Mouse (Mus musculus) heart, embryonic 11.5 days (tissue): Measurements from ENCODE around the gene Etfdh. TPM values are rescaled to one million over a fixed set of nuclear protein-coding genes. Genes with fewer than 3 reads are reported as not detected.

Experiments used
- ATAC-seq: fragments of 200-750 bp; cut with Nextera tagmentation; replicated peaks from 2 replicates; pipeline ENCODE4 v1.8.0; 2017; ENCODE audit warnings: moderate library complexity; ENCODE audit not compliant: insufficient number of reproducible peaks, low FRiP score, low TSS enrichment
- H3K27ac ChIP-seq: fragments of 300-500 bp; sonication (generic); 2 replicates; pipeline ENCODE4 v1.5.1; 2014; ENCODE audit warnings: mild to moderate bottlenecking, low read depth, low read length
- H3K27me3 ChIP-seq: fragments of 300-500 bp; sonication (generic); 2 replicates; pipeline ENCODE4 v1.6.1; 2014; ENCODE audit warnings: mild to moderate bottlenecking, low read length, mixed read lengths; ENCODE audit not compliant: control insufficient read depth, insufficient read depth
- H3K36me3 ChIP-seq: fragments of 300-500 bp; sonication (generic); 2 replicates; pipeline ENCODE4 v1.6.1; 2014; ENCODE audit warnings: mild to moderate bottlenecking, low read length, moderate library complexity, mixed read lengths; ENCODE audit not compliant: control insufficient read depth, insufficient read depth
- H3K4me1 ChIP-seq: fragments of 300-500 bp; sonication (generic); 2 replicates; pipeline ENCODE4 v1.6.1; 2014; ENCODE audit warnings: low read length; ENCODE audit not compliant: control insufficient read depth, insufficient read depth
- H3K4me2 ChIP-seq: fragments of 300-500 bp; sonication (generic); 2 replicates; pipeline ENCODE4 v1.6.1; 2014; ENCODE audit warnings: mild to moderate bottlenecking, moderate library complexity
- H3K4me3 ChIP-seq: fragments of 300-500 bp; sonication (generic); 2 replicates; pipeline ENCODE4 v1.5.1; 2014; ENCODE audit warnings: low read depth, low read length
- H3K9ac ChIP-seq: fragments of 300-500 bp; sonication (generic); 2 replicates; pipeline ENCODE4 v1.6.1; 2014; ENCODE audit warnings: mild to moderate bottlenecking, low read depth, low read length, moderate library complexity
- H3K9me3 ChIP-seq: fragments of 300-500 bp; sonication (generic); replicated peaks from 2 replicates; pipeline ENCODE4 v1.6.1; 2016; ENCODE audit warnings: low read length; ENCODE audit not compliant: control insufficient read depth
- WGBS: fragments of 180-500 bp; shearing (Covaris S2); extraction: QIAGEN DNeasy Blood & Tissue Kit; methylation state at CpG from one replicate; pipeline ENCODE4 v1.1.7; 2014; ENCODE audit not compliant: insufficient replicate concordance; 5-methylcytosine and 5-hydroxymethylcytosine counted together
- polyA plus RNA-seq: library from polyadenylated mRNA; unstranded; fragments of >200 nt; fragmentation: Nextera tagmentation; extraction: Ambion mirVana; gene quantifications from 2 replicates; pipeline ENCODE4 v1.2.1, GENCODE M21; 2014

Gene Etfdh
- polyA plus RNA-seq, 1 experiment from 2014 or later = 124 TPM

DNA sequence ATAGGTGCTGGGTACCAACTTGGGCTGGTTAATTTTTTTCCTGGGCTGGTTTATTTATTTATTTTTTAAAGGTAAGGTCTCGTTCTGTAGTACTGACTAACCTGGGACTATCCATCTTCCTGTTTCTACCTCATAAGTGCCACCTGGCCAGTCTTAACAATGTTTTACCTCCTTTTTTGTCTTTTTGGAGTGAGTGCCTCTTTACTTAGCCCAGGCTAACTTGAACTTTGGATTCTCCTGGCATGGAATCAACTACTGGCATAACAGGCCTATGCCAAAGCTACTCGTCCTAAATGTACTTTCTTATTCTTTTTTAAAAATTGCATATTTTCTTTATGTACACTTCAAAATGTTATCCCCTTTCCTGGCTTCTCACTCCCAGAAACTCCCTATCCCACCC lies 39.6 kb downstream of the Etfdh start:
- ATAC-seq = no peak
- 75% methylated on average over 2 of the region's 2 CpGs for WGBS
- Histone ChIP-seq H3K27me3 (no peaks in the 10 kb centered on the region), H3K36me3 (peaks cover 5% of the 10 kb centered on the region; the same call in 1 of the 2 replicates), H3K9me3 (no peaks in the 10 kb centered on the region), H3K4me2 (no peak overlapping the region), H3K27ac (no peak overlapping the region), H3K4me1 (peaks cover 9% of the 10 kb centered on the region; the same call in 1 of the 2 replicates), H3K9ac (no peak overlapping the region), H3K4me3 (no peak overlapping the region)

DNA sequence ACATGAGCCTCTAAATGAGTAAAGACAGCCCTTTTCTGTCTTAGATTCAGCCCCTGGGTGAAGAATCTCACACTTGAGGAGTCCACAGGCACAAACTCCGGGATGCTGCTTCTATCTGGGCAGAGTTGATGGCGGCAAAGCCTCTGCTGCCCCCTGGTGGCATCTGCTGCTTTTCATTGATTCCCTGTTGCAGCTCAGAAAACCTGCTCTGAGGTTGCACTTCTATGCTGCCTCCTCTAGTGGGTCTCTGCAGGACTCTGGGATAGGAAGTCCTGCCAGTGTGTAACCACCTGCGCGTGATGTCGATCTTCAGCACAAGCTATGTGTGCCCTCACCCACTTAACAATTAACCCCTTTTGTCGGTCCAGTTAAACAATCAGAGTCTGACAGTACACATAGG lies 42.5 kb downstream of the Etfdh start:
- Histone ChIP-seq H3K9me3 (no peaks in the 10 kb centered on the region), H3K36me3 (no peaks in the 10 kb centered on the region), H3K9ac (no peak overlapping the region), H3K4me1 (no peaks in the 10 kb centered on the region), H3K27ac (no peak overlapping the region), H3K27me3 (no peaks in the 10 kb centered on the region), H3K4me2 (no peak overlapping the region), H3K4me3 (no peak overlapping the region)
- WGBS = 6% methylated on average over 6 of the region's 6 CpGs
- ATAC-seq = peak; percentile 55; the same call in 1 of the 2 replicates

DNA sequence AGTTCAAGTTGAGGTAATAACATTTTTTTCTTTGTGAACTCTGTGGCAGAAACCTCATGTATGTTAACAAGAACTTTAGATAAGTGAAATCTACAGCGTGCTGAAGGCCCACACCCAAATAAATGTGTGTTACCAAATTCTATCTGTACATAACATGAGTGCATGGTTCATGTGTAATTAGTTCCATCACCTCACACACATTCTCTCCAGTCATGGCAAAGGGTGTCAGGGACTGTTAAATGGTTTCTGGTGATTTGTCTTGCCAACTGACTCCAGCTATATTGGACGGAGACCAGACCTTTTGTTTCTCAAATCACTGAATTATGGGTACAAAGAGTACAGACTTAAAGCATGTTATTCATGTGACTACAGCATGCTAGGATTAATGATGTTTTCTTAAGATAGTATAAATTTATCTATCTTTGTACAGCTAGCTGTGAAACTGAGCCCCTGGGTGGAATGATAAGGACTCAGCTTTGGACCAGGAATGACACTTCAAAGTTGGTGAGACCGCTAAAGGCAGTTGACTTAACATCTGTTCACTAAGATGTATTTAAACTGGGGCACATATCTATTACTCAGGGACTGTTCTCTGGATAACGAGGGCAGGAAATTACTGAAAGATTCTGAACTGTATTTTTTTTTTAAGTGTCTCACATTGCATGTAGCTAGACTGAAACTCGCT lies 49.3 kb downstream of the Etfdh start:
- Histone ChIP-seq H3K9ac (no peak overlapping the region), H3K27ac (no peak overlapping the region), H3K4me3 (no peak overlapping the region), H3K36me3 (no peaks in the 10 kb centered on the region), H3K27me3 (no peaks in the 10 kb centered on the region), H3K4me1 (no peaks in the 10 kb centered on the region; the same call in 1 of the 2 replicates), H3K9me3 (no peaks in the 10 kb centered on the region), H3K4me2 (no peak overlapping the region)
- no peak for ATAC-seq
- 57% methylated on average over 5 of the region's 5 CpGs for WGBS

DNA sequence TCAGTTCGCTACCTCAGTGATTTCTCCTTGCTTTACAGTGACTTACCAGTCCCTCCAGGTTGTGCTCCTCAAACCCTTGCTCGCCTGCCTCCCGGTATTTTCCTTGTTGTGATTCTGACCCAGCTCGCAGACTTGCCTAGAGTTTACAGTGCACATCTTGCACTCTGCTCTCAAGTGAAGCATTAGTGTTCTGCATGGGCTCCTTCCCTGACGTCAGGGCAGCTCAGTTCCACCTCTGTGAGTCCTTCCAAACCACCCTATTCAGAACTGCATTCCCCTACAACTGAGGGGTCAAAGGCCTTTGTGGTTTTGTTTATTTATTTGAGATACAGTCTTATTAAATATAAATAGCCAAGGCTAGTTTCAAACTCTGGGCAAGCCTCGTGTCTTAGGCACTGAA lies 51.1 kb downstream of the Etfdh start:
- no peak for ATAC-seq
- Histone ChIP-seq H3K4me2 (no peak overlapping the region), H3K27me3 (no peaks in the 10 kb centered on the region), H3K27ac (no peak overlapping the region), H3K4me3 (no peak overlapping the region), H3K4me1 (no peaks in the 10 kb centered on the region; the same call in 1 of the 2 replicates), H3K9ac (no peak overlapping the region), H3K9me3 (no peaks in the 10 kb centered on the region), H3K36me3 (no peaks in the 10 kb centered on the region)
- 74% methylated on average over 6 of the region's 6 CpGs for WGBS

DNA sequence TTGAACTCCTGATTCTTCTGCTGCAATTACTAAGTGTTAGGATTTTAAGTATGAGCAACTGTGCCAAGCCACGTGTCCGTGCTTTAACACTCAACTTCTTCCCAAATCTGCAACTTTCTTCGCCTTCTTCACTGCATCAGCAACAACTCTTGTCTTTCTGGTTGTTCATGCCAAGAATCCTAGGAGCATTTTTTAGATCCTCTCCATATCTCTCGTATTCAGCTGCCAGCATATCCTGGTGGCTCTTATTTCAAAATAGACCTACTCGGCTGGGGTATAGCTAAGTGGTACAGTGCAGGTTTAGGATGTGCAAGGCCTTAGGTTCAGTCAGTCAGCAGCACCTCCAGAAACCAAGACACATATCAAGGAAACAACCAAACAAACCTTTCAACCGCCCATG lies 51.7 kb downstream of the Etfdh start:
- H3K9me3 ChIP-seq = no peaks in the 10 kb centered on the region
- no peaks in the 10 kb centered on the region for H3K27me3 ChIP-seq
- ATAC-seq = no peak
- whole genome bisulfite sequencing = 74% methylated on average over 6 of the region's 6 CpGs
- H3K27ac ChIP-seq = no peak overlapping the region
- H3K9ac ChIP-seq = no peak overlapping the region
- H3K4me1 ChIP-seq = no peaks in the 10 kb centered on the region; the same call in 1 of the 2 replicates
- no peak overlapping the region for H3K4me3 ChIP-seq
- H3K4me2 ChIP-seq = no peak overlapping the region
- no peaks in the 10 kb centered on the region for H3K36me3 ChIP-seq

DNA sequence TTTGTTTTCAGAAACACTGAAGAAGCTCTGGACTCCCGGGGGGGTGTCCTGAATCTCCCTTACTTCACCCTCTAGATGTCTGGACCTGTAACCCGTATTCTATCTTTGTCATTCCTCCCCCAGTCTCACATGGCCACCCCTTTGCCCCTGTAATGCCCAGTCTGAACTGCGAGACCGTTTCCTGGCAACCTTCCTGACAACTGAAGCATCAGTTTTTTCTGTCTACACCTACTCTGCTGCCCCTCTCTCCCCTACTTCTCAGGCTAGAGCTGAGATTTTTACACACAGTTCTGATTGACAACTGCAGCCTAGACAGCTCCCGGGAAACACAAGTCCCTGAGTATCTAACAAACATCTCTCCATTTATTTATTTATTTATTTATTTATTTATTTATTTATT lies 52.4 kb downstream of the Etfdh start:
- ATAC-seq = 0 out of 2 replicates have a peak, but pooled peaks have one; percentile 28
- Histone ChIP-seq H3K27me3 (no peaks in the 10 kb centered on the region), H3K9ac (0 out of 2 replicates have a peak overlapping the region, but pooled peaks have one; percentile 34), H3K4me1 (no peaks in the 10 kb centered on the region; the same call in 1 of the 2 replicates), H3K4me2 (peak overlapping the region; percentile 50), H3K27ac (no peak overlapping the region), H3K9me3 (no peaks in the 10 kb centered on the region), H3K36me3 (no peaks in the 10 kb centered on the region), H3K4me3 (0 out of 2 replicates have a peak overlapping the region, but pooled peaks have one; percentile 2)
- 22% methylated on average over 5 of the region's 5 CpGs for WGBS

DNA sequence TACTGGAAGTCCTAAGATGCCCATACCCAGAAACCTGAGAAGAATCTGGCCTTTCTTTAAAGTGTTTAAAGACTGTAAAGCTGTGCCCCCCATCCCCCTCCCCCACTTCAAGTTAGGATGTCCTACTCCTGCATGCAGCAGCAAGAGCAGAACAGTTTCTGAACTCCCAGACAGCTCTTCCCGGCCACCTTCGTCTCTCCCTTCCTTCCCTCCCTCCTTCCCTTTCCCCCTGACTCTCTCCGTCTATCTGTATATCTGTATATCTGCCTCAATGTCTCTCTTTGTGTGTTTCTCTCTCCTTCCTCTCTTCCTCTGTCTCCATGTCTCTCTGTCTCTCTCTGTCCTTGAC lies 52.9 kb downstream of the Etfdh start:
- Histone ChIP-seq H3K9ac (0 out of 2 replicates have a peak overlapping the region, but pooled peaks have one; percentile 34), H3K4me1 (no peaks in the 10 kb centered on the region; the same call in 1 of the 2 replicates), H3K4me2 (peak overlapping the region; percentile 50), H3K4me3 (0 out of 2 replicates have a peak overlapping the region, but pooled peaks have one; percentile 2), H3K27ac (no peak overlapping the region), H3K36me3 (no peaks in the 10 kb centered on the region), H3K9me3 (no peaks in the 10 kb centered on the region), H3K27me3 (no peaks in the 10 kb centered on the region)
- no peak for ATAC-seq
- WGBS = 4% methylated on average over 3 of the region's 3 CpGs

DNA sequence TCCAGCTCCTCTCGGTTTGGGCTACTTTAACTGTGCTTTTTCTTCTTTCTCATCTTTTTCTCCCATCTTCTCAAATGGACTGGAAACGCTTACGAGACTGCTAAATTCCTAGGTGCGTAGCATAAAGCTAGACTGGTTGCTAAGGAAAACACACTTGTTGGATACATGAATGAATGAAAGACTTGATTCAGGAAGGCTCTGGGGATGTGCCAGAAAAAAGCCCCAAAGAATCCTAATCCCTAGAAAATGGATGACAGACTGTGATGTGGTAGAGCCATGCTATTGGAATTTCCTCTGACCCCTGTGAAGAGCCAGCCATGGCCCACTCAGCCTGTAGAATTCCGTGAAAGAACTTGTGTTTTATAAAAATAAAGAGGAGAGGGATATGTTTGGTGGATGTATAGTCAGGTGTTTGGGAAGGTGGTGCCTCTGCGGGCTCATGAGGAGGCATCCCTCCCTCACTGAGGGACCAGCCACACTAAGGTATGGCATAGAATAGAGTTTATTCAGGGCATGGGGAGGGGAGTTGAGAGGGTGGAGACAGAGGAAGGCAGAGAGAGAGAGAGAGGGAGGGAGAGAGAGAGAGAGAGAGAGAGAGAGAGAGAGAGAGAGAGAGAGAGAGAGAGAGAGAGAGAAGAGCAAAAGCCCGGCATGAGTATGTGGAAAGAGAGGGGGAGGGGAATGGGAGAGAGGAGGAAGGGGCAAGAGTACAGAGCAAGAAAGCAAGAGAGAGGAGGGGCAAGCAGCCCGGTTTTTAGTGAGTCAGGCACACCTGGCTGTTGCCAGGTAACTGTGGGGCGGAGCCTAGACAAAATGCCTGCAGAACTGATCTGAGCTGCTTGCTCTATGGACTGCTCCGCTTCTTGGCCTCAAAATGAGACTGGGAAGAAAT lies 53.5 kb downstream of the Etfdh start:
- no peak for ATAC-seq
- Histone ChIP-seq H3K27ac (no peak overlapping the region), H3K4me3 (no peak overlapping the region), H3K4me2 (peak overlapping the region; percentile 50), H3K4me1 (no peaks in the 10 kb centered on the region; the same call in 1 of the 2 replicates), H3K9me3 (no peaks in the 10 kb centered on the region), H3K36me3 (no peaks in the 10 kb centered on the region), H3K27me3 (no peaks in the 10 kb centered on the region), H3K9ac (no peak overlapping the region)
- 39% methylated on average over 10 of the region's 10 CpGs for WGBS
